Mouse (Mus musculus) ZHBTc4 (cell line): ENCODE data around the gene Ciart.
"Not testable (repeated sequence)": the region's sequence is repeated elsewhere in the genome, so short reads cannot be mapped to it uniquely, and the experiment has no call there.

Source experiments
- DNase-seq: peaks from one replicate; pipeline ENCODE4 v3.0.0-alpha.2; 2011; ENCODE audit warnings: low read depth, low spot score

Ciart gene

GRCm38 (mm10) chr3:95865050-95865449, 17.0 kb downstream of the Ciart start:
- no peak for DNase-seq

DNA sequence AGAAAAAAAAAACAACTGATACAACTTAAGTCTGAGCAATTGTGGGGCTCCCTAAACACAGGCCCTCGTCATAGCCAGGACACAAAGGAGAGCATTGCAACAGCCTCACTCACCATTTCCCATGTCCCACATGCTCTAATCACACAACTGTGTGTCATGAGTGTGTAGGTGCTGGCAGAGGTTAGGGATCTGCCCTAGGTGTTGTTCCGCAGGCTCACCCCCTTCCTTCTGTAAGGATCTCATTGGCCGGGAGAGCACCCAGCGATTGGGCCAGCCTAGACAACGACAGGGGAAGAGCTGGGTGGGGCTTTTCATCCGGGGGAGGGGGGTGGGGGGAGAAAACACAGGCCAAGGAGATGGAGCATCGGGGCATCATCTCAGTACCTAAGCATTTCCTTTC, 18.5 kb downstream of the Ciart start:
- DNase-seq: no peak

DNA sequence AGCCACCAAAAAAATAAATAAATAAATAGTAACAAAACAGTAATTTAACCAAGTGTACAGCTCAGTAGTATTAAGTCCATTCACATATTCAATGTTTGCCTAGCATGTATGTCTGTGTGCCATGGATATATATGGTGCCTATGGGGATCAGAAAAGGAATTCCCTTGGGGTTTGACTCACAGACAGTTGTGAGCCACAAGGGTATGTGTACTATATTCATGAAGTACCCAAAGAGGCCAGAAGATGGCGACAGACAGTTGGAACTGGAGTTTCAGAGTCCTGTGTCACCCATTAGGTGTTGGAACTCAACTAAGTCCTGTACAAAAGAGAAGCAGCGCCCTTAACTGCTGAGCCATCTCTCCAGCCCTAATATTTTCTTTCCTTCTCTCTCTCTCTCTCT, 20.3 kb downstream of the Ciart start:
- peak; percentile 94 for DNase-seq

- DNase-seq: peak; percentile 69
Measured at GRCm38 (mm10) chr3:95861216-95861615, 20.8 kb downstream of the Ciart start.

DNA sequence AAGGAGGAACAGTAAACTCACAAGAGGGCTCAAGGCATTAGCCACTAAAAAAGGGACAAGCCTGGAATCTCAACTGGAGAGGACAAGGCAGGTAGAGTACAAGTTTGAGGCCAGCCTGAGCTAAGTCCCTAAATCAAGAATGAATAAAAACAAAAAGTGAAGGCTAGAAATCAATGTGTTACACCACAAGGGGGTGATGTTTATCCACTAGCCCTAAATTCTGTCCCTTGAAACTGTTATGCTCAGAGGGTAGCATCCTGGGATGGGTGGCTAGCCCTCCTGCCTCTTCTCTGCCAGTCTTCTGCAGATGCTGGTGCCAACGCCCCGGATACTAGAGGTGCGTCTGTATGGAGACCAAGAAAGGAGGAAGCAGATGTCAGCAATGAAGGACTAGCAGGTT, 21.7 kb downstream of the Ciart start:
- peak; percentile 44 for DNase-seq

DNA sequence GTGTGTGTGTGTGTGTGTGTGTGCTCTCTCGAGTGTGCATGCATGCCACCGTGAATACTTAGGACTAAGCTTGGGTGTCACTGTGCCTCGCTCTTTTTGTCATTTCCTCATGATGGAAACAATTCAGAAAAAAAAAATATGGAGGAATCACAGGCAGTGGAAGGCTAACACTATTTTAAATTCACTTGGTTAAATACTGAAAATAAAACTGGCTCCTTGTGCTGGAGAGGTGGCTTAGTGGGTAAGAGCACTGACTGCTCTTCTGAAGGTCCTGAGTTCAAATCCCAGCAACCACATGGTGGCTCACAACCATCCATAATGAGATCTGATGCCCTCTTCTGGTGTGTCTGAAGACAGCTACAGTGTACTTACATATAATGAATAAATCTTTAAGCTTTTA, 23.8 kb downstream of the Ciart start:
- DNase-seq: not testable (repeated sequence)

GRCm38 (mm10) chr3:95857050-95857449, 25.0 kb downstream of the Ciart start:
- not testable (repeated sequence) for DNase-seq

GRCm38 (mm10) chr3:95856115-95856514, 25.9 kb downstream of the Ciart start:
- peak; percentile 38 for DNase-seq

- DNase-seq: peak; percentile 96
Measured at GRCm38 (mm10) chr3:95855502-95856089, 26.5 kb downstream of the Ciart start, which contains the start of gene Prpf3. Prpf3 (minus strand) TSS chr3:95855885.

- no peak for DNase-seq
Measured at GRCm38 (mm10) chr3:95851317-95851716, 30.7 kb downstream of the Ciart start.

DNA sequence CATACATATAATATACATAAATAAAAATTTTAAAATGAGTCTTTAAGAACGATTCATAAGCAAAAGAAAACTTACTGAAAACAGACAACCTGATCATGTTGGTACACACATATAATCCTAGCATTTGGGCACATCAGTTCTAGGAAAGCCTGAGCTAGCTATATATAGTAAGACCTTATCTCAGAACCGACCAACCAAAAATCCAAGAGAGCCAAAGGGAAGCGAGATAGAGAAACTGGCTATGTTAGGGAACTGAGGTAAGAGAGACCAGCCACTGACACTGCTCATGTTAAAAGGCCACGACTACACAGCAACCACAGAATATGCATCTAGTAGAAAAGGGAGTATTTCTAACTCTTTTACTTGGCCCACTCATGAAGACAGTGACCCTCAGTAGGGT, 31.4 kb downstream of the Ciart start:
- DNase-seq: no peak

DNA sequence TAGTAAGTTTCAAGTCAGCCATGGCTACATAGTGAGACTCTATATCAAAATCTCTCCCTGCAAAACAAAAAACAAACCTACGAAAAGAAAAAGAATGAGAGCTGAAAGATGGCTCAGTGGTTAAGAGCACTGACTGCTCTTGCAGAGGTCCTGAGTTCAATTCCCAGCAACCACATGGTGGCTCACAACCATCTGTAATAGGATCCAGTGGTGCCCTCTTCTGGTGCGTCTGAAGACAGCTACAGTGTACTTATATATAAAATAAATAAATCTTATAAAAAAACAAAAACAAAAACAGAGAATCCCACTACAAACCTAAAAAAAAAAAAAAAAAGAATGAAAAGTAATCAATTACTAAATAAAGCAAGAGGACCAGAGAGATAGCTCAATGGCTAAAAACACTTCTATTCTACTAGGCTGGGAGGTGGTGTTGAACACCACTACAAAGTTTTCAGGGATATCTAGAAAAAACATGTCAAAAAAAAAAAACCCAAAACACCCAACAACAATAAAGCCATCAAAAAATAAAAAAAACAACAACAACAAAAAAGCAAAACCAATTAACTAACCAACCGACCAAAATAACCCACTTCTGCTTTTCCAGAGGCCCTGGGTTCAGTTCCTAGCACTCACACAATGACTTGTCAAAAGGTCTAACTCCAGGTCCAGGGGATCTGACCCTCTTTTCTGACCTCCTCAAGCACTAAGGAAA, 39.4 kb downstream of the Ciart start:
- peak; percentile 36 for DNase-seq

DNA sequence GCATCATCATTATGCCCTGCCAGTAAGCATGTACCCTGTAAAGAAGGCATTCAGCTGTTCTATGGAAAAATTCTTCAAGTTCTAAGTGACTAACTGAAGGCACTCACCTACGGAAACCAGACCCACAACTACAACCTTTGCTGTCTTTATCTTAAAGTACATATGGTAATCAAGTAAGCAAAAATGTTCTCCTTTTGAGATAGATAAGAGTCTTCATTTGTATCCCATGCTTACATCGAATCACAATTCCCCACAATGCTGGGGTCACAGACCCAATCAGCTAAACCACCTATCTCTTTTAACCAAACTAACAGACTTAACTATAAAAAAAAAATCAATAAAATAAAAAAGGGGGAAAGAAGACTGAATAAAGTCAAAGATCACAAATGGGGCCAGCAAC, 42.8 kb downstream of the Ciart start:
- no peak for DNase-seq

DNA sequence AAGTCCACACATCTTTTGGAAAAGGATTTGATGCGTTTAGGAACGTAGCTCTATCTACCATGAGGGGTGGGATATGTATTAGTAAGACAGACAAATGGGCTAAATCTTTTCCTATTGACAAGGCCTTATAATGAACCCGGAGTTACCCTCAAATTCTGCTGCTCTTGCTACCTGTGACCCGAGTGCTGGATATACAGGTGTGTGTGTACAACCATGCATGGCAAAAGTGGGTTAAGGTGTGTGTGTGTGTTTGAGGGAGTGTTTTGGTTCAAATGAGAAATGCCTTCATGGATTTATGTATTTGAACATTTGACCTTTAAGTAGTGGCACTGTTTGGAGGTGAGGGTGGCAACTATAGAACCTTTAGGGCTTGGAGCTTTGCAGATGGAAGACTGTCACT, 53.0 kb downstream of the Ciart start:
- no peak for DNase-seq
